Mouse (Mus musculus) thymus, postnatal 36 days (tissue): Measurements from ENCODE around the gene Tdrd7.

Source experiments
- DNase-seq, 2 experiments: peaks; one replicate each; pipeline ENCODE4 v3.0.0; 2022; ENCODE audit warnings: mixed read lengths in 2 of 2

Gene Tdrd7

GRCm38 (mm10) chr4:46043361-46043760 lies 78.2 kb downstream of the Tdrd7 start:
- no peak for DNase-seq

DNA sequence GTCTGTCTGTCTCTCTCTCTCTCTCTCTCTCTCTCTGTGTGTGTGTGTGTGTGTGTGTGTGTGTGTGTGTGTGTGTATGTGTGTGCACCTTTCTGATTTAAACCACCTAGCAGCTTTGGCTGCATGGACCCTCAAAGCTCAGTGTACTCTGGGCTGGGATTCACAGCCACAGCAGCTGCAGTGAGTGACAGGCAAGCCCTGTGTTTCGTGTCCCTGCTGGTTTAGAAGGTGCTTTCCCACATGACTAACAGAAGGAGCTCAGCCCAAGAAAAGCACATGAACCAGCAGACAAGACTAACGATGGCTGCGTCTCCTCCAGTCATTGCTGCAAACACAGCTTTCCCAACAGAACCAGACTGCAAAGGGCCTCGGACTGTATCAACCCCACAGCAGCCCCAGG lies 82.8 kb downstream of the Tdrd7 start:
- DNase-seq = no peak

DNA sequence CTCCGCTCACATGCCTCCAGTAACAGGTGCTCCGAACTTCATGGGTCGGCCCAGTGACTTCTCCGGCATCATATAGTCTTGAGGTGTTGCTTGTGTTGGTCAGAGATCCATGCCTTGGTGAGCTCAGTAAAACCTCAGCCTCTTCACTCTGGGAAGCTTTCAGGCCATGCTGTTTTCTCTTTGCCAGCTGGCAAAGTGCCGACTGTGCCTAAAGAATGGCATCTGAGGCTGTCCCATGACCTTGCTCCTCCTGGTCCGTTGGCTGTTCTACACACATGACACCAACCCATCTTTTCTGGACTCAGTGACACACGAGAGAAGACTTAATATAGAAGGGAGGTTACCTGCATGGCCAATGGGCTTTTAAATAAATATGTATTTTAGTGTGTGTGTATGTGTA lies 83.3 kb downstream of the Tdrd7 start:
- no peak for DNase-seq

DNA sequence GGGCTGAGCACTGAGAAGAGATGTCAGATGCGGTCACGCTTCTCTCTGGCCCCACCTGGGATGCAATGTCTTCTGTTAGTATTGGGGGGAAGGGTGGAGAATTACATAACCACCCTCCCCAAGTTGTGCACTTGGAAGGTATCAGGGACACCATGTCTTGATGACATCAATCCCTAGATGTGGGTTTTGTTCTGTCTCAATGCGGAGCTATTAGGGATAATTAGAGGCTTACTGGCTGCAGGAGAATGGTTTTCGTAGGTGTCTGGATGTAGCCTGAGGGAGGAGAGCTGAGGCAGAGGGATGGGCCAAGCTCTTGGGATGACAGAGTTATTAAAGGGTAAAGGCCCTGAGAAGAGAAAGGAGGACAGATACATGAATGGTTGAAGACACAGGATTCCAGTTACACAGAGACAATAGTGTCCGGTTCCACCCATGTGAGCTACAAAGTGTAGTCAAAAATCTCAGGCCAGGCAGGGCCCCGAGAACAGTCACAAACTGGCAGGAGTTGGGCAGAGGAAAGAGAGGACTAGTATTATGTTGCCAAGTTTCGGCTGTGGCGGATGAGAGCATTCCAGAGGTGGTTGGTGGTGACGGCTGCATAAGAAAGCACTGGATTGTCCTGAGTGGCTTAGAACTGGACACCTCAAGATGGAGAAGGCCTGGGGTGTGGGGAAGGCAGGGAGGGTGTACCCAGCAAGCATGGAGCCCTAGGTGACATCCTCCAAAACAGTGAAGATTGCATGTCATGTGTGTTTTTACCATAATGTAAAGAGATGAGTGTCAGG lies 88.4 kb downstream of the Tdrd7 start:
- no peak for DNase-seq

DNA sequence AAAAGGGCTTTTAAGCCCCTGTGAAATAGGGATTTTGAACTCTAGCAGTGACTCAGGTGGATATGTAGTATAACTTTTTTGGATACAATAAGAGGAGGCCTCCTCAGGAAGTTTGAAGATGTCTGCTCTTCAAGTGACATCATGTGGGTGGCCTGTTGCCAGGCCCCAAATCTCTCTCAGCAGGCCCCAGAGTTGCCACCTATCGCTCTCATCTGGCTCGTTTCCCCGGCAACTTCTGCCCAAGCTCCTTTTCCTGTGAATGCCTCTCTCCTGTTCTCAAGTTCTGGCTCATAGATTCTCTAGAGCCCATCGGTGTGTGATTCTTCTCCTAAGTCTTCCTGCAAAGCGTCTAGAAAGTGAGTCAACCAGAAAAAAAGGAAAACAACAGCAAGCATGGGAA lies 91.0 kb downstream of the Tdrd7 start:
- DNase-seq = no peak

- no peak for DNase-seq
Measured at GRCm38 (mm10) chr4:46061259-46061962, 96.3 kb downstream of the Tdrd7 start.

GRCm38 (mm10) chr4:46063841-46064240 lies 98.7 kb downstream of the Tdrd7 start:
- DNase-seq = no peak

- DNase-seq = no peak
Measured at GRCm38 (mm10) chr4:46064263-46064662, 99.1 kb downstream of the Tdrd7 start.

- no peak for DNase-seq
Measured at GRCm38 (mm10) chr4:46064961-46065360, 99.8 kb downstream of the Tdrd7 start.

DNA sequence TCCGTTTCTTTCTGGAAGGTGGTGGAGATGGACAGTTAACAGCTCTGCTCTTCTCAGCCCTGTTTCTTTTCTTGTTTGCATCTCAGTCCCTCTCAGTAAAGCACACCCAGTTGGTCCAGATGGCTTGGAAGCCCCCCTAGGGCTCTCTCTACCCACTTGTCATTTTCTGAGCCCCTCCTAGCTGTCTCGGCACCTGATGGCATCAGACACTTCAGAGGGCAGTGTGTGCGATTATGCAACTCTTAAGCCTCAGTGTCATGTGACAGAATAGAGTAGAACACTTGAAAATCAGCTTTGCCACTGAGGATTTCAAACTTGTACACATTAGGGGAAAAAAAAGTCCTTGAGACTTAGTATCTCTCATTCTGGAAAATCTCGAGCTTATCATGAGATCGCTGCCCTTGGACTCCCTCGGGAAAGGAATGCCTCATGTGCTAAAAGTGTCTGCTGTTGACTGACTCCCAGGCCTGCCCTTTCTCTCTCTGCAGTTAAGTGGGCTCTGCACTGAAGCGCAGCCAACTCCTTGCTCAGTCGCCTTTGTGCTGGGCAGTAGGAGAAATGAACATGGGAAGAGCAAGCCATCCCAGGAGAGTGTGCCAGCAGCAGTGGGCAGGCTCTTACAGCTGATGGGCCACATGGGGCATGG lies 100.7 kb downstream of the Tdrd7 start:
- DNase-seq = no peak

DNA sequence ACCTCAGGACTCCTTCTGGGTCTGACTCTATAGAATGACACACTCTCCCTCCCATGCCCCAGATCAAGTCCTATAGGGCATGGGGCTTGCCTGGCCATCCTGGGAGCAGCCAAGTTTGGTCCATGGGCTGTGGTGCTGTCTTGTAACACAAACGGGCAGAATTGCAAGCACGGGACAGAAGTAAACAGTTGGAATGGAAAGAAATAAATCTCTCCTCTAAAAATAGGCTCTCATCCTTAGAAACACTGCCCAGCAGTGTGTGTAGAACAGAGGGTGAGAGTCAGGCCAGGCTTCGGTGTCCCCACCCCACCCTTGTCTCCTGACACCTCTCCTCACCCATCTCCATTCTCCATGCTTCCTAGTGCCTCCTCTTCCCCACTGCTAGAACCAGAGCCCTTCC lies 102.9 kb downstream of the Tdrd7 start:
- DNase-seq = no peak

DNA sequence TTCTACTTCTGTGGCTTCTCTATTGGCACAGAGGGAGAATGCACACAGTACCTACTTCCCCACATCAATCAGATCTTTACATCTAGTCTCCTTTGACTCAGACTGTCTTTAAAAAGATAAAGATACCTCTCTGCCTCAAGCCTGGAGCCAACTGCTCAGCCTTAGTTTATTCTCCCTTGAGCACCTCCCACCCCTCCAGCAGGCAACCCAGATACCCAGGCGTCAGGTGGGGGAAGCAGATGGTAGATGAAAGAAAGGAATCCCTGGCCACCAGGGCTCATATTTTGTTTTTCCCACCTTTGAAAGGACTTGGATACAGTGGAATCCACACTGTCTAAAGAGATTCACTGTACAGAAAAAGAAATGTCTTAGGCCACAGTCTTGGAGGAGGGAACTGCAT lies 103.4 kb downstream of the Tdrd7 start:
- no peak for DNase-seq

DNA sequence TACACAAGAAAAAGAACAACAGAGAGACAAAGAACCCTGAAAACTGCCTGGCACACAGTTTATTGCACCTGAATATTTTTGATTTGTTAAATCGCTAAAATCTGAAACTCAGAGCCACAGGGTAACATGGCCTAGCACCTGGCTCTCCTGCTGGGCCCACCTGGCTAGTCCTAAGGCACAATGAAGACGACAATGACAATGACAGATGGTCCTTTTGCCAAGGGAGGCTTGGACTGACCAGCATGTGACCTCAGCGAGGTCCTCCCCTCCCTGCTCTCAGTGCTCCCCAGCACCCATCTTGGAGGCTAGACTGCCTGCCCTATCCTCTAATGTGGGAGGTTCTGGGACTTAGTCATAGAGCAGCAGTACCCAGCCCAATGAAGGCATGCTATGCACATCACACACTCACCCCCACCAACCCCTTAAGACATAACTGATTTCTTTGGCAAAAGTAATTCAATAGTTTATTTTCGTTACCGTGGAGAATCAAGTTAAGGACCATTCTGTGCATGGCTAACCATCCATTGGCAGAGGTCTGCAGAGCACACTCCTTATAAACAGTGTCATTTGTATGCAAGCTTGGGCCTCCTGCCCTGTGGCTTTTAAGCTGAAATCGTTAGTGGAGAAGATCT lies 104.8 kb downstream of the Tdrd7 start:
- no peak for DNase-seq

DNA sequence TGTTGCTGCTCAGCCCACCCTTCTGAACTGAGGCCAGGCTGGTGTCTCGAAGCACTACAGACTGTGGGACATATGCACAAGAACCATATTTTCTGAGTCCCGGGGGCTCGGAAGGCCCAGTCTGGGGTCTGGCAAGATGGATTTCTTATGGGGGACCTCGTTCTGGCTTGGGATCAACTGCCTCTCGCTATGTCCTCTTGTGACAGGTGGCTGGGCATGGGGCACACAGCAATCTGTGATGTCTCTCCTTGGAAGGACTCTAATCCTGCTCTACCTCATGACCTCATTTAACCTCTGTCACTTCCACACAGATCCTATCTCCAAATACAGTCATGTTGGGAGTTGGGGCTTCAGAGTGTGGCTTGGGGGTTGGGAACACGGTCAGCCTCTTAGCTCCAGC lies 107.5 kb downstream of the Tdrd7 start:
- DNase-seq = no peak

GRCm38 (mm10) chr4:46073736-46074135 lies 108.6 kb downstream of the Tdrd7 start:
- DNase-seq = no peak

GRCm38 (mm10) chr4:46075664-46076063 lies 110.5 kb downstream of the Tdrd7 start:
- no peak for DNase-seq

- no peak for DNase-seq
Measured at GRCm38 (mm10) chr4:46076892-46077291, 111.8 kb downstream of the Tdrd7 start.

- no peak for DNase-seq
Measured at GRCm38 (mm10) chr4:46080261-46080660, 115.1 kb downstream of the Tdrd7 start.

DNA sequence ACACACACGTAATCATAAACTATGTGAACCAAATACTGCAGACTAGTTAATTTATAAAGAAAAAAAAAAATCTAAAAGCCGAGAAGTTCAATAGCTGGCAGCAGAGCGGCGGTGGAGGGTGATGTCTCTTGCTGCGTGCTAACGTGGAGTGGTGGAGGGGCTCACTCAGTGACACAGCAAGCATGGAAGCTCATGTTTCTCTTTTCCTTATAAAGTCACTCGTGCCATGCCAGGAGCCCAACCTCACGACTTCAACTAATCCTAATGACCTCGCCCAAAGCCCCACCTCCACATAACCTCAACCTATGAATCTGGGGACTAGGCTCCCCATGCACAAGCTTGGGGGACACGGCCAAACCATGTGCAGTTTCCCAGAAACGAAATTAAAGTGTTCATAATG lies 117.4 kb downstream of the Tdrd7 start:
- no peak for DNase-seq
